Mouse (Mus musculus) kidney, adult 9 months (tissue): ENCODE results near the gene Apool.
A peak's percentile ranks its signal among the peaks of the same experiment; 100 is the strongest.

ENCODE experiments used
- DNase-seq: peaks from one replicate; pipeline ENCODE4 v3.0.0; 2022

The Apool gene

GRCm38 (mm10) chrX:112310804-112311530 is at the start of gene Apool:
Apool (plus strand) TSS chrX:112311334.
- DNase-seq = peak; percentile 90

- DNase-seq = no peak
Measured at GRCm38 (mm10) chrX:112273550-112273949, 37.6 kb upstream of the Apool start.

- no peak for DNase-seq
Measured at GRCm38 (mm10) chrX:112311531-112311887, 375 bp downstream of the Apool start.

- DNase-seq = no peak
Measured at GRCm38 (mm10) chrX:112312094-112312493, 960 bp downstream of the Apool start.

- DNase-seq = no peak
Measured at GRCm38 (mm10) chrX:112320273-112320672, 9.1 kb downstream of the Apool start.

GRCm38 (mm10) chrX:112339486-112339885 is 28.4 kb downstream of the Apool start:
- no peak for DNase-seq

- DNase-seq = no peak
Measured at GRCm38 (mm10) chrX:112347467-112348394, 36.6 kb downstream of the Apool start.

GRCm38 (mm10) chrX:112348395-112348791 is 37.3 kb downstream of the Apool start:
- DNase-seq = peak; percentile 49

GRCm38 (mm10) chrX:112368426-112368825 is 57.3 kb downstream of the Apool start:
- DNase-seq = no peak

GRCm38 (mm10) chrX:112370577-112371410 is 59.7 kb downstream of the Apool start:
- DNase-seq = peak; percentile 26

GRCm38 (mm10) chrX:112406679-112407078 is 95.5 kb downstream of the Apool start, which contains the start of gene Satl1:
Satl1 (minus strand) TSS chrX:112406779.
- no peak for DNase-seq

GRCm38 (mm10) chrX:112412309-112412708 is 101.2 kb downstream of the Apool start:
- DNase-seq = no peak
